Mouse (Mus musculus) MEL (cell line): ENCODE measurements around the gene Tank. TPM values are rescaled to one million over a fixed set of nuclear protein-coding genes. Genes with fewer than 3 reads are reported as not detected.

ENCODE experiments used
- DNase-seq: peaks from one replicate; pipeline ENCODE4 v3.0.0; 2011; ENCODE audit warnings: low read depth, low spot score
- H3K27ac ChIP-seq: 2 replicates; pipeline ENCODE4 v1.5.1; 2012; ENCODE audit warnings: low read depth, mild to moderate bottlenecking, control low read depth, low read length, moderate library complexity; ENCODE audit not compliant: control insufficient read depth
- H3K27me3 ChIP-seq, 2 experiments: fragments of 150-350 bp in 1 of 2; sonication (generic) in 1 of 2; 2 replicates each; pipeline ENCODE4 v1.6.1; 2012; ENCODE audit warnings: low read length in 2 of 2, mild to moderate bottlenecking in 2 of 2, improper control_type of control experiment in 1 of 2, moderate library complexity in 1 of 2; ENCODE audit not compliant: insufficient read depth in 2 of 2, control insufficient read depth in 1 of 2
- H3K36me3 ChIP-seq, 2 experiments: 2 replicates each; pipeline ENCODE4 v1.6.1; 2012 to 2014; ENCODE audit warnings: low read length in 2 of 2, improper control_type of control experiment in 1 of 2, inconsistent platforms in 1 of 2, mild to moderate bottlenecking in 1 of 2; ENCODE audit not compliant: insufficient read depth in 2 of 2, control insufficient read depth in 1 of 2
- H3K4me1 ChIP-seq, 2 experiments: fragments of 150-350 bp in 1 of 2; sonication (generic) in 1 of 2; 2 replicates each; pipeline ENCODE4 v1.6.1; 2012; ENCODE audit warnings: low read length in 2 of 2, improper control_type of control experiment in 1 of 2, mild to moderate bottlenecking in 1 of 2; ENCODE audit not compliant: insufficient read depth in 2 of 2, control insufficient read depth in 1 of 2
- H3K4me3 ChIP-seq, 2 experiments: fragments of 150-350 bp in 1 of 2; sonication (generic) in 1 of 2; 2 replicates each; pipeline ENCODE4 v1.5.1; 2012; ENCODE audit warnings: low read depth in 2 of 2, low read length in 2 of 2, mild to moderate bottlenecking in 2 of 2, moderate library complexity in 2 of 2, control low read depth in 1 of 2, improper control_type of control experiment in 1 of 2; ENCODE audit not compliant: control insufficient read depth in 1 of 2, insufficient read depth in 1 of 2
- H3K79me2 ChIP-seq: 2 replicates; pipeline ENCODE4 v1.6.1; 2012; ENCODE audit warnings: mild to moderate bottlenecking, low read length, moderate library complexity; ENCODE audit not compliant: control insufficient read depth, poor library complexity, insufficient read depth
- H3K9ac ChIP-seq: 2 replicates; pipeline ENCODE4 v1.6.1; 2012; ENCODE audit warnings: low read depth, mild to moderate bottlenecking, control low read depth, low read length, moderate library complexity; ENCODE audit not compliant: control insufficient read depth, poor library complexity, severe bottlenecking
- H3K9me3 ChIP-seq: fragments of 150-350 bp; sonication (generic); replicated peaks from 2 replicates; pipeline ENCODE4 v1.6.1; 2012; ENCODE audit warnings: mild to moderate bottlenecking, low read length, improper control_type of control experiment, moderate library complexity; ENCODE audit not compliant: insufficient read depth
- CHD1 ChIP-seq: IDR thresholded peaks from 2 replicates; pipeline ENCODE4 v1.6.1; 2012; ENCODE audit warnings: low read depth, mild to moderate bottlenecking, inconsistent platforms, low read length, improper control_type of control experiment
- ELF1 ChIP-seq: IDR thresholded peaks from 2 replicates; pipeline ENCODE4 v1.6.1; 2014; ENCODE audit warnings: low read depth, mild to moderate bottlenecking, inconsistent platforms, low read length, improper control_type of control experiment, moderate library complexity
- EP300 ChIP-seq, 2 experiments: IDR thresholded peaks; 2 replicates each; pipeline ENCODE4 v1.6.1; 2011; ENCODE audit warnings: improper control_type of control experiment in 2 of 2, low read length in 2 of 2, low read depth in 1 of 2, mild to moderate bottlenecking in 1 of 2
- ETS1 ChIP-seq: IDR thresholded peaks from 2 replicates; pipeline ENCODE4 v1.6.1; 2012; ENCODE audit warnings: low read depth, mild to moderate bottlenecking, inconsistent platforms, low read length, improper control_type of control experiment, moderate library complexity
- GATA1 ChIP-seq: IDR thresholded peaks from 2 replicates; pipeline ENCODE4 v1.6.1; 2011; ENCODE audit warnings: low read depth, low read length, improper control_type of control experiment
- HCFC1 ChIP-seq: IDR thresholded peaks from 2 replicates; pipeline ENCODE4 v1.6.1; 2012; ENCODE audit warnings: low read depth, mild to moderate bottlenecking, inconsistent platforms, low read length, improper control_type of control experiment, moderate library complexity
- MAFK ChIP-seq: IDR thresholded peaks from 2 replicates; pipeline ENCODE4 v1.6.1; 2011; ENCODE audit warnings: low read depth, mild to moderate bottlenecking, low read length, improper control_type of control experiment, borderline replicate concordance
- MEF2A ChIP-seq: IDR thresholded peaks from 2 replicates; pipeline ENCODE4 v1.6.1; 2014; ENCODE audit warnings: low read depth, mild to moderate bottlenecking, inconsistent platforms, low read length, improper control_type of control experiment; ENCODE audit not compliant: poor library complexity, insufficient replicate concordance, severe bottlenecking; ENCODE audit errors: extremely low read depth
- MYB ChIP-seq: IDR thresholded peaks from 2 replicates; pipeline ENCODE4 v1.6.1; 2011; ENCODE audit warnings: mild to moderate bottlenecking, low read depth, low read length, improper control_type of control experiment
- MYC ChIP-seq: IDR thresholded peaks from 2 replicates; pipeline ENCODE4 v1.6.1; 2011; ENCODE audit warnings: low read depth, mild to moderate bottlenecking, low read length, improper control_type of control experiment, moderate library complexity
- NRF1 ChIP-seq: IDR thresholded peaks from 2 replicates; pipeline ENCODE4 v1.6.1; 2014; ENCODE audit warnings: low read depth, mild to moderate bottlenecking, inconsistent platforms, low read length, improper control_type of control experiment, moderate library complexity; ENCODE audit not compliant: poor library complexity, insufficient read depth, severe bottlenecking
- POLR2A ChIP-seq, 2 experiments: IDR thresholded peaks; 2 replicates each; pipeline ENCODE4 v1.6.1; 2011 to 2012; ENCODE audit warnings: low read length in 2 of 2, mild to moderate bottlenecking in 2 of 2, control low read depth in 1 of 2, improper control_type of control experiment in 1 of 2, low read depth in 1 of 2, moderate library complexity in 1 of 2; ENCODE audit not compliant: control insufficient read depth in 1 of 2, insufficient read depth in 1 of 2, poor library complexity in 1 of 2
- POLR2AphosphoS2 ChIP-seq: IDR thresholded peaks from 2 replicates; pipeline ENCODE4 v1.6.1; 2011; ENCODE audit warnings: low read length, improper control_type of control experiment
- POLR2AphosphoS5 ChIP-seq: IDR thresholded peaks from 2 replicates; pipeline ENCODE4 v1.6.1; 2012; ENCODE audit warnings: low read depth, borderline replicate concordance, mild to moderate bottlenecking, inconsistent platforms, low read length, moderate library complexity, mixed read lengths
- SIN3A ChIP-seq: IDR thresholded peaks from 2 replicates; pipeline ENCODE4 v1.6.1; 2012; ENCODE audit warnings: low read length, improper control_type of control experiment, inconsistent platforms
- TAL1 ChIP-seq: IDR thresholded peaks from 2 replicates; pipeline ENCODE4 v1.6.1; 2012; ENCODE audit warnings: mild to moderate bottlenecking, inconsistent platforms, low read length, moderate library complexity, mixed read lengths
- UBTF ChIP-seq: IDR thresholded peaks from 2 replicates; pipeline ENCODE4 v1.6.1; 2012; ENCODE audit warnings: low read depth, mild to moderate bottlenecking, inconsistent platforms, low read length, improper control_type of control experiment, moderate library complexity, borderline replicate concordance; ENCODE audit not compliant: insufficient read depth
- ZC3H11A ChIP-seq: IDR thresholded peaks from 2 replicates; pipeline ENCODE4 v1.6.1; 2012; ENCODE audit warnings: low read depth, mild to moderate bottlenecking, inconsistent platforms, low read length, improper control_type of control experiment
- ZKSCAN1 ChIP-seq: IDR thresholded peaks from 2 replicates; pipeline ENCODE4 v1.6.1; 2012; ENCODE audit warnings: low read depth, mild to moderate bottlenecking, inconsistent platforms, low read length, improper control_type of control experiment, moderate library complexity
- ZMIZ1 ChIP-seq: IDR thresholded peaks from 2 replicates; pipeline ENCODE4 v1.6.1; 2012; ENCODE audit warnings: low read depth, mild to moderate bottlenecking, inconsistent platforms, low read length, improper control_type of control experiment, moderate library complexity
- ZNF384 ChIP-seq: IDR thresholded peaks from 2 replicates; pipeline ENCODE4 v1.6.1; 2012; ENCODE audit warnings: low read depth, mild to moderate bottlenecking, inconsistent platforms, low read length, improper control_type of control experiment
- polyA plus RNA-seq, 2 experiments: library from polyadenylated mRNA; stranded (reverse) in 1 of 2; unstranded in 1 of 2; fragments of >175 nt in 1 of 2; fragments of >200 nt in 1 of 2; gene quantifications; 2 replicates each; pipeline versions ENCODE4 v1.2.1 to v1.2.4; 2012; ENCODE audit warnings: low replicate concordance in 2 of 2, low read depth in 1 of 2; ENCODE audit not compliant: insufficient read length in 2 of 2, insufficient read depth in 1 of 2, missing spikeins in 1 of 2
- total RNA-seq: library from RNA; depleted of rRNA; stranded (reverse); fragments of 300-350 nt; gene quantifications from 2 replicates; pipeline ENCODE4 v1.2.3, GENCODE M21; 2012

Gene Tank
- total and polyA plus RNA-seq, 3 experiments, result 27.0 to 96.7 (median 27.4) TPM

GRCm38 (mm10) chr2:61651640-61652039, 73.3 kb downstream of the Tank start:
- Histone ChIP-seq H3K27me3 (no peaks in the 10 kb centered on the region), H3K27ac (no peak overlapping the region), H3K36me3 (peaks cover 0 to 28% of the 10 kb centered on the region in 2 experiments; a peak in 2 of 4 replicates), H3K4me3 (no peak overlapping the region), H3K9ac (no peak overlapping the region), H3K9me3 (no peaks in the 10 kb centered on the region), H3K4me1 (no peaks in the 10 kb centered on the region), H3K79me2 (no peaks in the 10 kb centered on the region)
- TF ChIP-seq ZMIZ1 (no peak), ZKSCAN1 (no peak), UBTF (no peak), MAFK (no peak; the same call in 1 of the 2 replicates), ETS1 (no peak), MYC (no peak), NRF1 (no peak), GATA1 (no peak), ZNF384 (no peak), HCFC1 (no peak), SIN3A (no peak), TAL1 (no peak)
- no peak for DNase-seq

- DNase-seq, result no peak
- no peak overlapping the region for H3K4me3 ChIP-seq
- H3K4me1 ChIP-seq, result peaks cover 6 to 9% of the 10 kb centered on the region in 2 experiments
- no peak for TF ChIP-seq MYB
- no peak for TF ChIP-seq ZNF384
- TF ChIP-seq POLR2AphosphoS2, result no peak
- TF ChIP-seq SIN3A, result no peak
- TF ChIP-seq MEF2A, result no peak
- no peak for TF ChIP-seq POLR2AphosphoS5
- no peak for TF ChIP-seq EP300 (IDR thresholded peaks at IDR 0.05; ENCODE audit: low read depth in 1 of 2, low read length in 2 of 2)
- no peak for TF ChIP-seq MAFK
- TF ChIP-seq ELF1, result no peak
- TF ChIP-seq TAL1, result no peak
- TF ChIP-seq ZC3H11A, result no peak
- TF ChIP-seq ZMIZ1, result no peak
- no peak for TF ChIP-seq ZKSCAN1
- no peak for TF ChIP-seq POLR2A (IDR thresholded peaks at IDR 0.05; ENCODE audit: control insufficient read depth in 1 of 2, insufficient read depth in 1 of 2, low read depth in 1 of 2, low read length in 2 of 2, poor library complexity in 1 of 2)
- TF ChIP-seq ETS1, result no peak
- TF ChIP-seq CHD1, result no peak
- no peak overlapping the region for H3K27ac ChIP-seq
- H3K9ac ChIP-seq, result no peak overlapping the region
- no peaks in the 10 kb centered on the region for H3K79me2 ChIP-seq
- no peaks in the 10 kb centered on the region for H3K9me3 ChIP-seq
- peaks cover 14 to 17% of the 10 kb centered on the region in 2 experiments for H3K36me3 ChIP-seq
- no peaks in the 10 kb centered on the region for H3K27me3 ChIP-seq
Measured at GRCm38 (mm10) chr2:61655046-61655381, 76.6 kb downstream of the Tank start.
